In the genomic region with DNA sequence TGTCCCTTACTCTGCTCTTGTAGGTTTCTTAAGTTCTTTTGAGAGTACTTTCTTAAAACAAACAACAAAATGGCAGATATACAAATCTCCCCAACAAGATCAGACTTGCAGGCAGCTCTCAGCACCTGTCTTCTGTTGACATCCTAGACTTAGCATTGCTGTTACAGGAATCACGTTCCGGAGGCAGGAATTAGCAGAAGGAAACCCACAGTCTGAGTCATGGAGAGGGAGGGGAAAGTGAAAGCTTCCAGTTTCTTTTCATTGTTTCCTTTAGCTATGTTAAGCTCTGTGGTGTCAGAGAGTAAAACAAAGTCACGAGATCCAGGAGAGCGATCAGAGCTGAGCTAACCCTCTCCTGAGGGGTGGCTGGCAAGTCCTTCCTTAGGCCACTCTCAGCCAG, we compare ENCODE assay signal across 22 mouse cellular contexts. TPM values are rescaled to one million over a fixed set of nuclear protein-coding genes. Genes with fewer than 3 reads are reported as not detected.
DNase-seq lines count a peak whose midpoint lies in the region; ATAC-seq and TF ChIP-seq lines count a peak whose summit lies in the region.
"Had no signal": no experiment of that assay in that cellular context is flagged by ENCODE, and none has a peak within 500 bp of the region (broad histone marks: within the 10 kb centered on the region; RNA-seq: fewer than 3 reads in every experiment).

No protein-coding gene starts in this region.

- 27% methylated on average over 4 of the region's 4 CpGs for WGBS in lung, adult 2 months

- 0 out of 2 replicates have a peak, but pooled peaks cover 3% of the 10 kb centered on the region for H3K4me1 ChIP-seq in lung, adult 2 months (ENCODE audit: control insufficient read depth, insufficient read depth, low read length)
- H3K4me1 ChIP-seq: liver, embryonic 12.5 days; midbrain, embryonic 13.5 days had no signal

- peak; percentile 34 for DNase-seq in lung, postnatal 36 days
- no peak for DNase-seq in lung, adult 2 months
- peak; percentile 44 for DNase-seq in NIH3T3 (ENCODE audit: low read depth)
- peak; percentile 9 for DNase-seq in telencephalon, adult 2 months (ENCODE audit: low read depth, low spot score)
- DNase-seq in left cerebral cortex, adult 18-20 months (ENCODE audit: low spot score in 2 of 2), result no peak
- no peak for DNase-seq in ovary, postnatal 36 days (ENCODE audit: low spot score)
- DNase-seq: adrenal gland, postnatal 14 days; cerebellum, adult 8-10 months; gastrocnemius, postnatal 14 days; heart, postnatal 14 days; kidney, adult 18-20 months; right cerebral cortex, adult 18-20 months; spleen, adult 18-20 months; thymus, postnatal 25 days had no signal

- ATAC-seq in hematopoietic stem cell, adult 5-6 weeks (replicated peaks in 1 of 2; ENCODE audit: insufficient read depth in 1 of 2, low FRiP score in 2 of 2, low TSS enrichment in 1 of 2, low read depth in 1 of 2, poor library complexity in 2 of 2, severe bottlenecking in 2 of 2), result peak; percentile 42; a peak in 2 of 4 replicates
- ATAC-seq: liver, embryonic 12.5 days; midbrain, embryonic 13.5 days had no signal

- TF ChIP-seq POLR2A in lung, adult 2 months (IDR thresholded peaks at IDR 0.05; ENCODE audit: borderline replicate concordance, extremely low read depth, low read depth, low read length), result no peak

- H3K4me3 ChIP-seq in lung, adult 2 months (replicated peaks; ENCODE audit: extremely low read depth, low read depth, low read length), result no peak overlapping the region
- H3K4me3 ChIP-seq: liver, embryonic 12.5 days; midbrain, embryonic 13.5 days had no signal

- TF ChIP-seq CTCF in lung, adult 2 months (IDR thresholded peaks at IDR 0.05; ENCODE audit: insufficient read depth, low read length), result no peak

RNA-seq across cellular contexts. Expression of a gene that starts 9.9 kb away (rescaled TPM):
- polyA plus RNA-seq in lung, adult 2 months (2012; rRNA removed), result not detected in 2 replicates
- total RNA-seq in hematopoietic stem cell, adult 5-6 weeks (2017), result 0.50 TPM in 1 of 2 replicates, not detected in the other
- total RNA-seq in left cerebral cortex, adult 18-20 months (2021), result not detected
- total RNA-seq: adrenal gland, postnatal 14 days; gastrocnemius, postnatal 14 days; heart, postnatal 14 days; left cerebral cortex, adult 8-10 months had no signal
- polyA plus RNA-seq: hindbrain, embryonic 14.5 days; limb, embryonic 11.5 days; lung, embryonic 16.5 days; midbrain, embryonic 13.5 days; stomach, embryonic 14.5 days had no signal

RNA-seq across cellular contexts. Expression of a gene that starts 27.5 kb away (rescaled TPM):
- polyA plus RNA-seq in lung, adult 2 months (2012; rRNA removed), result not detected in 2 replicates
- not detected in 2 replicates for total RNA-seq in hematopoietic stem cell, adult 5-6 weeks (2017)
- not detected for total RNA-seq in left cerebral cortex, adult 18-20 months (2021)
- total RNA-seq: adrenal gland, postnatal 14 days; gastrocnemius, postnatal 14 days; heart, postnatal 14 days; left cerebral cortex, adult 8-10 months had no signal
- polyA plus RNA-seq: hindbrain, embryonic 14.5 days; limb, embryonic 11.5 days; lung, embryonic 16.5 days; midbrain, embryonic 13.5 days; stomach, embryonic 14.5 days had no signal

RNA-seq across cellular contexts. Expression of a gene that starts 27.6 kb away (rescaled TPM):
- 0.06 and 0.51 TPM in 2 replicates for polyA plus RNA-seq in lung, adult 2 months (2012; rRNA removed)
- total RNA-seq in hematopoietic stem cell, adult 5-6 weeks (2017), result not detected in 2 replicates
- total RNA-seq in left cerebral cortex, adult 18-20 months (2021), result not detected
- total RNA-seq: adrenal gland, postnatal 14 days; gastrocnemius, postnatal 14 days; heart, postnatal 14 days; left cerebral cortex, adult 8-10 months had no signal
- polyA plus RNA-seq: hindbrain, embryonic 14.5 days; limb, embryonic 11.5 days; midbrain, embryonic 13.5 days had no signal

RNA-seq across cellular contexts. Expression of a gene that starts 51.7 kb away (rescaled TPM):
- 5.8 and 6.4 TPM in 2 replicates for polyA plus RNA-seq in lung, adult 2 months (2012; rRNA removed)
- 2.5 and 3.2 TPM in 2 replicates for total RNA-seq in hematopoietic stem cell, adult 5-6 weeks (2017)
- total RNA-seq in left cerebral cortex, adult 18-20 months (2021), result 1 to 10 TPM; 1.1 to 2.2 TPM
- total RNA-seq: gastrocnemius, postnatal 14 days had no signal
- polyA plus RNA-seq: limb, embryonic 11.5 days had no signal

RNA-seq across cellular contexts. Expression of a gene that starts 55.0 kb away (rescaled TPM):
- not detected in 2 replicates for polyA plus RNA-seq in lung, adult 2 months (2012; rRNA removed)
- total RNA-seq in hematopoietic stem cell, adult 5-6 weeks (2017), result not detected in 2 replicates
- not detected for total RNA-seq in left cerebral cortex, adult 18-20 months (2021)
- total RNA-seq: adrenal gland, postnatal 14 days; gastrocnemius, postnatal 14 days; heart, postnatal 14 days; left cerebral cortex, adult 8-10 months had no signal
- polyA plus RNA-seq: hindbrain, embryonic 14.5 days; lung, embryonic 16.5 days; midbrain, embryonic 13.5 days; stomach, embryonic 14.5 days had no signal

Comparison
In these comparisons a context has a peak if more than half of its experiments do, and no peak if none do; other contexts are left out.
1. DNase-seq: peak in lung, postnatal 36 days (single experiment), NIH3T3 (single experiment) and telencephalon, adult 2 months (single experiment); none in lung, adult 2 months (single experiment), left cerebral cortex, adult 18-20 months (0 of 2) and ovary, postnatal 36 days (single experiment).